Mouse (Mus musculus): ENCODE measurements around the gene BC051665.

BC051665 gene

DNA sequence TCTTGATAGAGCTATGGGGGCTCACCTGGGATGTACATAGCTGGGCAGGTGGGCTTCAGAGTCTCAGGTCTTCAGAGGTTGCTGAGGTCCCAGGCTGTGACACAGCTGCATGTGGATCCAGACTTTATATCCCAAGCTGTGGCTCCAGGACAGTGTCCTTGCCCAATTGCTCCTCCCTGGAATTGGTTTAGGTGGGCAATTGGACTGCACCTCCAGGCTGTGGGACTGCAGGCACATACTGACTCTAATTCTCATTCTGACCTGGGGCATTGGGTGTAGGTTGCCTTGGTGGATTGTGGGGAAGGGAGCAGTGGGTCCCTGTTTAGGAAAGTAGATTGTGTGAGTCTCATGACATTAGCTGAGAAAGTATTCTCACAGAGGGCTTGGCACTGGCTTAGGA is at the start of gene BC051665:
Gene BC051665, minus strand, starts transcription at position 101 of the 400 bp plus-strand sequence.
- no peak for DNase-seq

DNA sequence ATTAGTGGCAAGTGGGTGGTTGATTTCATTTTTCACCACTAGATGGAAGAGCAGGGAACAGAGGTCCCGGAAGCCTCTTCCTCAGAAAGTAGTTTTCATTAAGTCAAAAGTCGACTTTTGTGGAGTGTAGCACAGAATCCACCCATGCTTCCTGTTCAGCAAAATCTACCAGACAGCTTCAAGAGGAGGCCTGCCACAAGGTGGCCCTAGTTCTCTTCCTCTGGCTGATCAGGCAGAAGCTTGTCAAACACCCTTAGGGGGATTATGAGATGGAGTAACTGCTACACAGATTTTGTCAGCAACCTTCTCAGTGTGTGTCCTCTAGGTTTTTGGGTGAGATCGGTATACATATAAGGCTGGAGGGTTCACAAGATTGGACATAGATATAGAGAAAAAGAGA is 39.9 kb upstream of the BC051665 start:
- peak; percentile 17 to 40 for DNase-seq

DNA sequence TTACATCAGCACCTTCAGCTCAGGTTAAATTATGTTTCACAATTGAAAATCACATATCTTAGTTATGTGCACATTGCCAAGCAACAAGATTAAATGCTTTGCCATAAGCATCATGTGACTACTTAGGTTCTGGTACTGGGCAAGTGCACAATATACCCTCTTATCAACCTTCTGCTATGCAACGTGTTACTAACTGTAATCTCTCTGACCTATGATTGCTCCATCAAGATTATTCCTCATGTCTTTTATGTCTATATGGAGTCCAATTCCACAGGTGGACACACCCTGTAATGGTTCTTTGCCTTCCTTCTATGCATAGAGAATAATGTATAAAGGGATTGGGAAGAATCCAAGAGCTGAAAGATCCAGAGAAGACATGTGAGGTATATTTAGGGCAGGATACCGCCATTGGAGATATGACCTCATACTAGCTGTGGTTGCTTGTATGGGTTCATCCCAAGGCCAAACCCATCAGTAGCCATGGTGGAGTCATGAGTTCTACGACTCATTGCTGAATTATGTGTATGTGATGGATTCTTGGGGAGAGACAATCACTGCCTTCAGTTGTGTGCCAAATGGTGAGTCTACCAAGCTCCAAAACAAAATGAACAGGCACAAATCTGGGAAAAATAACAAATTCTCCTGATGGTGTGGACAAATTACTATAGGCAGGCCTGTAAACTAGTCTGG is 34.5 kb upstream of the BC051665 start:
- no peak for DNase-seq

DNA sequence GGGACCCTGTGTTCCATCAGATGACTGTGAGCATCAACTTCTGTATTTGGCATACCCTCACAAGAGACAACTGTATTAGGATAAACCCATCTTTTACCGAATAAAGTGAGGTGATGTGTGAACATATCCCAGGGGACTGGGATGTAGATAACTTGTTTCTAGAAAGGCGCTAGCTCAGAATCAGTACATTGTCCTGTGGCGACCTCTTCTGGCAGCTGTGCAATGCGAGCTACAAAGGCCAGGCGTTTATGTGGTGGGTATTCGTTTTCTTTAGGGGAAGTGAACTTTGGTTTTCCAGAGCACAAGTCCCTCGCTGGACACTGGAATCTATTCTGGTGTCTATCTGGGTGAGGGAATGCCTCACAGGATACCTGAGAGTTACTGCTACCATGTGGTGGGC is 33.3 kb upstream of the BC051665 start:
- DNase-seq: peak; percentile 24 to 78

DNA sequence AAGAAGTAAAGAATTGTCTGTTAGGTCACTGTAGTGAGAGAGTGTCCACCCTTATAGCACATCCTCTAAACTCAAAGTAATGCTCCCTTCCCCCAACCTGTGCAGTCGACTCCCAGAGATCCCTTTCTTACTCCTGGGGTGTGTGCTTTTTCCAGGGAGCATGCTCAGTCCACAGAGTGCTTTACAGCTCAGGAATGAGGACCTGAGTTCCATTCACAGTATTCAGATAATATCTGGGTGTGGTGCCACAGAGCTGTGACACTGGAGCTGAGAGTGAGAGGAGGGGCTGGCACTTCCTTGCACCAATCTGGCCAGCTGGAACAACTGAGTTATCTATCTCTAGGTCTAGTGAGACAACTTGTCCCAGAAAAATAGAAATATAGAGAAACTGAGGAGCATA is 27.6 kb upstream of the BC051665 start:
- peak in 1 of 2 experiments; percentile 3 for DNase-seq

DNA sequence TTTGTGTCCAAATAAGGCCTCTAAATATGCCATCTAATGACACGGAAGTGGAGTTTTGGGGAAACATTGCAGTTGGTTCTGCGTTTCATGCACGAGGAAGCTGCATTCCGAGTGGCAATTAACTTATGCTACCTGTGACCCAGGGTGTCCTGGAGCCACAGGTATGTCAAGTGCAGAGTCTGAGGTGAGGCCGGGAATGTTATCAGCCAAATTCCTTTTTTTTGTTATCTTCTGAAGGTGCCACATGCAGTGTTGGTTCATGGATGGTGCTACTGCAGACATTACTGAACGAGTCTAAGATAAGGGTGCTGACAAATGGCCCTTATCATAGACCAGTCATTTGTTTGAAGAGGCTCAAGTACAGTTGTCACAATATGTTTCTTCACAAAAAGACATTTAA is 26.6 kb upstream of the BC051665 start:
- no peak for DNase-seq

DNA sequence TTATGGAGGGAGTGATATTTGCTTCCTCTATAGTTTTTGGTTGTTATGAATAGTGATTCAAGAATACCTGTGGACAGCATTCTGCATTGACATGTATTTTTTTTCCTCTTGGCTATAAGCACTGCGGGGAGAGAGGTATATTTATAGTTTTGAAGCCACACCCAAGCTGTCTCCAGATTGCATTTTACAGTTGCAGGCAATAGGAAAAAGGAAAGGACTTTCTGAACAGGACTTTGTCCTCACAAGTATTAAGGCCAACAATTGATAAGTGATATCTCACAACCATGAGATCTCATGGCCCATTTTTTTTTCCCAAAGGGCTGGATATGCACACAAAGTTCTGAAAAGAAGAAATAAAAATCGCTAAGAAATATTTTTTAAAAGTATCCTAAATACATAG is 23.5 kb upstream of the BC051665 start:
- DNase-seq: no peak

DNA sequence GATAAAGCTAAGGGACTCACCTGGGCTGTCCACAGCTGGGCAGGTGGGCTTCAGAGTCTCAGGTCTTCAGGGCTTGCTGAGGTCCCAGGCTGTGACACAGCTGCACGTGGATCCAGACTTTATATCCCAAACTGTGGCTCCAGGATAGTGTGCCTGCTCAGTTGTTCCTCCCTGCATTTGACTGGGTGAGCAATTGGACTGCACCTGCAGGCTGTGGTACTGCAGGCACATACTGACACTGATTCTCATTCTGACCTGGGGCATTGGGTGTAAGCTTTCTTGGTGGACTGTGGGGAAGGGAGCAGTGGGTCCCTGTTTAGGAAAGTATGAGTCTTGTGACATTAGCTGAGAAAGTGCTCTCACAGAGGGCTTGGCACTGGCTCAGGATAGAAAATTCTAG is 16.6 kb upstream of the BC051665 start, which contains the start of gene Ctsll3:
Gene Ctsll3, minus strand, starts transcription at position 101 of the 400 bp plus-strand sequence.
- DNase-seq: no peak

DNA sequence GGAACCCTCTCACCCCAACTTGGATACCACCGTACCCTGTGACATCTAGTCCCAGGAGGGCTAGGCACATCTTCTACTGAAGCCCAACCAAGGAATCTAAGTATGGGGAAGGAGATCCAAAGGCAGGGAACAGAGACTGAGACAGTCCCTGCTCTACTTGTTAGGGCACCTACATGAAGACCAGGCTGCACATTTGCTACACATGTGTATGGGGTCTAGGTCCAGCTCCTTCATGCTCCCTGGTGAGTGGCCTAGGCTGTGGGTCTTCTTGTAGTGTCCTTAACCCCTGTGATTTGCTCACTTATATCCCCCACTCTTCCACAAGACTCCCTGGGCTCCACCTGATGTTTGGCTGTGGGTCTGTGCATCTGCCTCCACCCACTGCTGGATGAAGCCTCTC is 3.3 kb upstream of the BC051665 start:
- no peak for DNase-seq

DNA sequence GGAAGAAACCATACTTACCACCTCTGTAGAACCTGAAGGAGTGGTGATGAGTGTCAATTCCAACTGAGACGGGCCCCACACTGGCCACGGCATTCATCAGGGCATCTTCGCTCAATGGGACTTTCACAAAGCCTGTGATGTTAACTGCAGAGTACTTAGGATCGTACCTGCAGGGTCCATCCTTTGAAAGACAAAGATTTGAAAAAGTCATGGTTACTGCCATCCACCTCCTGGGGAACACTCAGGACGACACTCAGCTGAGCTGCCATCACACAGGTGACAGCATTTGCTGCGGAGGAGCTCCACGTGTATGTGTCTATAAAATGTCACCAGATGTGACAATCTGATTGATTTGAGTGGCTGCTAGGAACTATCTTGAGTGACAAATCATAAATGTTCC is 2.9 kb downstream of the BC051665 start:
- no peak for DNase-seq

DNA sequence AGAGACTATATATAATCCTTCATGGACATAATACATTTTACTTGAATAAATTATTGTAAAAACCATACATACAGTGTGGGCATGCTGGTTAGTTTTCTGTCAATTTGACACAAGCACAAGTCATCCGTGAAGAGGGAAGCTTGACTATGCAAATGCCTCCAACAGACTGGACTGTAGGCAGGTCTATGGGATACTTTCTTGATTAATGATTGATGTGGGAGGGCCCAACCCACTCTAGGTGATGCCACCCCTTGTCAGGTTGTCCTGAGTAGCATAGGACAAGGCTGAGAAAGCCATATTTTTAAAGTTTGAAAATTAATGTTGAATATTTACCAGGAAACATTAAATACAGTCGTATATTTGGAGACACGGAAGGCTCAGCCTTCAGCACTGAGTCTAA is 5.6 kb downstream of the BC051665 start:
- DNase-seq: peak in 1 of 2 experiments; percentile 10

DNA sequence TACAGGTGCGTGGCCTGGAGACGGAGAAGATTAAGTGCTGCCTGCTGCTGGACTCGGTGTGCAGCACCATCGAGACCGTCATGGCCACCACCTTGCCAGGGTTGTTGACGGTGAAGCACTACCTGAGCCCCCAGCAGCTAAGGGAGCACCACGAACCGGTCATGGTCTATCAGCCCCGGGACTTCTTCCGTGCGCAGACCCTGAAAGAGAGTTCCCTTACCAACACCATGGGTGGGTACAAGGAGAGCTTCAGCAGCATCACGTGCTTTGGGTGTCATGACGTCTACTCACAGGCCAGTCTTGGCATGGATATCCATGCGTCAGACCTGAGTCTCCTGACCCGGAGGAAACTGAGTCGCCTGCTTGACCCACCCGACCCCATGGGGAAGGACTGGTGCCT is 25.0 kb downstream of the BC051665 start:
- DNase-seq: no peak

DNA sequence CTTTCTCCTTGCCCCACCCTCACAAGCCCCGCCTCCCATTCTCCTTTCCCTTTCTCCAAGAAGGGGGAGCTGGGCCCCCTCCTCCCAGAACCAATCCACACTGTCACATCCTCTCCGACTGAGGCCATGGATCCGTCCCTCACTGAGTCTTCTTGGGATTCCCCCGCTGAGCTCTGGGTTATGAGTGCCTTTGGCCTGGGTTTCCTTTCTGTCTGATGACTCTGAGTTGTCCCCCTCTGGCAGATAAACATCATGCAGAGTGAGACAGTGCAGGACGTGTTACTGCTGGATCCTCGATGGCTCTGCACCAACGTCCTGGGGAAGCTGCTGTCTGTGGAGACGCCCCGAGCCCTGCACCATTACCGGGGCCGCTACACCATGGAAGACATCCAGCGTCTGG is 25.8 kb downstream of the BC051665 start:
- no peak for DNase-seq

DNA sequence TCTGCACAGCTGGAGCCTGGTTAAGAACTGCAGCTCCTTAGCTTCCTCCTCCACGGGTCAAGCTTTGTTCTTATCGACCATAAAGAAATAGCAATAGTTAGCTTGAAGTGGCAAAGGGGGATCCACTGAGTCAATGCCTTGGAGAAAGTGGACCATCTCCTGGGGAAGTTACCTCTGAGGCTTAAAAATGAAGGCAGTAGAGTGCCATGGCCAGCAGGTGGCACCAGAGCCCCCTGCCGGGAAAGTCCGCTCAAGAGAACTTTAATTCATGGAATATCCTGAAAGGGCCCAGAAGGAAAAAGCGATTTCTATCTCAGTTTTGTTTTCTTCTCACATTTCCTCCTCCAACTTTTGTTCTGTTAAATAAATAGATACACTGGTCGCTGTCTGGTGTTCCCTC is 27.0 kb downstream of the BC051665 start:
- DNase-seq: peak; percentile 47 to 78

DNA sequence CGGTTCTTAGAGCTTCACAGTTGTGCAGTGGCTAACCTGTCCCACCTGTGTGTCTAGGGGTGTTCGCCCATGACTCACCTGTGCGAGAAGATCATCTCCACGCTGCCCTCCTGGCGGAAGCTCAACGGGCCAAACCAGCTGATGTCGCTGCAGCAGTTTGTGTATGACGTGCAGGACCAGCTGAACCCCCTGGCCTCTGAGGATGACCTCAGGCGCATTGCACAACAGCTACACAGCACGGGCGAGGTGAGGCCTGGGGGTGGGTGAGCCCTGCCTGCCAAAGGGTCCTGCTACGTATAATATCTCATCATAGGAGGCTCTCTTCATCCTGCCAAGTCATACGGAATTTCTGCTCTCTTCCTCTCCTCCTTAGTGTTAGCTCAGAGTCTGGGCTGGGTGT is 28.9 kb downstream of the BC051665 start:
- DNase-seq: no peak

DNA sequence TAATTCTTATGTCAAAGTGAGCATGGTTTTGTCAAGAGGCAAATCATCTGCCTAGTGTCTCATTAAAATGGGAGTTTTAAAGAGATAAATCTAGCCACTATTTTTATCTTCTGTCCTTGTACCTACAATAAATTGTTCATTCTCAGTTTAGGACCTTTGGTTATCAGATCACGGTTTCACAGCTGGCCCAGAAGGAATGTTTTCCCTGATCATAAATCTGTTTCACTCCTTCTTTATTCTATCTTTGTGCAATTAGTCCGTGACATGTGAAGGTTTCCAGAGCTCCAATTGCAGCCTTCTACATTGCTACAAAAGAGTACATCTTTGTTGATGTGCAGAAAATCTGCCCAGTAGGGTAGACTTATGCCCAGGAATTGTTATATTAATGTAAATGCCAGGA is 30.9 kb downstream of the BC051665 start:
- DNase-seq: no peak

DNA sequence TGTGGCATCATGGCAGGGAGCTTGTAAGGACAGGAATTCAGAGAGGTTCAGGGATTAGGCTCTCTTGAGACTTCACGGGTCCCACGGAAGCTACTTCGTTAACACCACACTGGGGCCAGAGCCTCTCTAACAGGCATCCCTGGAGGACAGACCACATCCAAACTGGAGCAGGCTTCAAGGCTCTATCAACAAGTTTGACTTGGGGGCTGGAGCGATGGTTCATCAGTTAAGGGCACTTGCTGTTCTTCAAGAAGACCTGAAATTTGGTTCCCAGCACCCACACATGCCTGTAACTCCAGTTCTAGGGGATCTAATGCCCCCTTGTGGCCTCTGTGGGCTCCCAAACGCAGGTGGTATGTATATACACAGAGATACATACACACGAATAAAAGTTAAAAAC is 32.9 kb downstream of the BC051665 start:
- no peak for DNase-seq

DNA sequence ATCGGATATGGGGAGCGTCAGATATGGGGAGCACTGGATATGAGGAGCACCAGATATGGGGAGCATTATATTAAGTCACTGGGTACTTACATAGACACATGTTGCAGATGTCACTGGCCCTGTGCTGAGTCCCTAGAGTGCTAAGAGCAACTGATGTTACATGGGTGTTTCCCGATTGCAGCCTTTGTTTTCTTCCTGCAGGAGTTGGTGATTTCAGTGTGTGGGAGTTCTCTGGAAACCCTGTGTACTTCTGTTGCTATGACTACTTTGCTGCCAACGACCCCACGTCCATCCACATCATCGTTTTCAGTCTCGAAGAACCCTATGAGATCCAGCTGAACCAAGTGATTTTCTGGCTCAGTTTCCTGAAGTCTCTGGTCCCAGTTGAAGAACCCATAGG is 35.2 kb downstream of the BC051665 start:
- DNase-seq: no peak

DNA sequence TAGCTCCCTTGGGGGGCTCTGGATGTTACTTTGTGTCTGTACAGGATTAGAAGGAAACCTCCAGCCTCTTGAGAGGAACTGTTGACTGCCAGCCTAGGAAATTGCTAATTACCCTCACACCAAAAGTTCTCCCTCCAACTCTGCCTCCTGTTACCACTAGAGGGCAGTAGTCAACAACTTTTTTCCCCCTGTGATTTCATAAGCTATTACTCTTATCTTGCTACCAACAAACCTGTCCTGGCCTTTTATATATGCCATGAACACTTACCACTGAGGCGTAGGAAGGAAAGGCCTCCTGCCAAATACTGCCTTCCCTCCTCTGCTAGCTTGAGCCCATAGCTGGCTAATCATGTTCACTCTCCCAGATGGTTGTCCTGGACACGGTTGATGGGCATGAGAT is 37.6 kb downstream of the BC051665 start:
- DNase-seq: no peak

DNA sequence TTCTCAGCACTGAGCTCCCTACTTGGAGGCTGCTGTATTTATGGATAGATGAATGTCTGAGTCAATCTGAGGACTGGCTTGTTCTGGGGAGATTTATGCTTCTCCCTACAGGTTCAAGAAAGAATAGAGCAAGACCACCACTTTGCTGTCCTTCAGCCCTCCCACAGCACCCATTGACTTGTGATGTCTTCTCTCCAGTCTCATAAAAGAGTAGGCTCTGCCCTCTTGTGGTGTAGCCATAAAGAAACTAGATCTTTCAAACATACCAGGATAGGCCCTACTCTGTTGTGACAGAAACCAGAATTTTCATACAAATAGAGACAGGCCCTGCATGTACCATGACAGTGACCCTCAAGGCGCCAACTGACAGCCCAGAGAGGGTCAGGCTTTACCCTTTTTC is 39.0 kb downstream of the BC051665 start:
- no peak for DNase-seq

DNA sequence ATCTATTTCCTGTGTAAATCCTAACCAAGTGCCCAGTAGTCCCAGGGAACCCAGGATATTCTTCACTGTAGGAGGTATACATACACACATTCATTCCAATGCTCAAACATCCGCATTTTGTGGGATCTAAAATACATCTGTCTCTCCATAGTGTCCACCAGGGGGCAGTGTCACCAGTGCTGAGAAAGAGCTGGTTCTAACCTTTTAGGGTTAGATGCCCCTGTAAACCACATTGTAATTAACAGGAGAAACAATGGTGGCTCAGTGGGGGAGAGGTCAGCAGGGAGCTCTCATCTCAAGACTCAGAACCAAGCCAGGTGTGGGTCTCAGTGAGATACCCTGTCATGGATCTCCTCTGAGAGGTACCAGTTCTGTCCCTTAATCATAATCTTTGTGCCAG is 39.9 kb downstream of the BC051665 start:
- DNase-seq: peak; percentile 33 to 65

DNA sequence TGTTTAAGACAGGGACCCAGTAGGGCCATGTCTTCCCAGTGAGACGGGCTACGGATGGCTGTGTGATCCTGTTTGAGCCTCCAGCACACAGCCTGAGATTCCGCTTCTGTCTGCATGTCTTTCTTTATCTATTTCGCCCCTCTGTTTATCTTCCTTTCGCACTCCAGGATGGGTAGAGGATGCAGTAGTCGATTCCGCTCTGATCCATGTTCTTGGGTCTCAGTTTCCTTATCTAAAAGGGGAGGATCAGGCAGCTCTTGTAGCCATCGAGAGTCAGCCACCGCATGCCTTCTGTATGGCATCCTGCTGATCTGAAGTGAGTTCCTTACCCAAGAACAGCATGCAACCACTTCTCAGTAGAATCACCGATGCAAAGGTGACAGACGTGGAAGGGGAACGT is 40.8 kb downstream of the BC051665 start:
- no peak for DNase-seq

DNA sequence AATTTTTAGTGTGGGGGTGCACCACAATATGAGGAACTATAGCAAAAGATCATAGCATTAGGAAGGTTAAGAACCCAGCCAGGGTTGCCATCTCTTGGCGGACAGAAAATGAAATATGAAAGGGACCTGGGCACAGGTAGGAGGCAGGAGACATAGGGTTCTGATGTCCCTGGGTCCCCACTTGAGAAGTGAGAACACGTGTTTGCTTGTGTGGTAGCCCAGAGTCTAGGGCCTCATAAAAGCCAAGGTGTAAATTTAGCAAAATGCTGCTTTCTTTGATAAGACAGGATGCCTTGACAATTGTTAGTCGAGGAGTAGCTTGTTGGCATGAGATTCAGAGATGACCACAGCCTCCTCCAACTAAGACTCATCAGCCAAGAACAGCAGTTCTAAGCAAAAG is 41.4 kb downstream of the BC051665 start:
- DNase-seq: no peak

DNA sequence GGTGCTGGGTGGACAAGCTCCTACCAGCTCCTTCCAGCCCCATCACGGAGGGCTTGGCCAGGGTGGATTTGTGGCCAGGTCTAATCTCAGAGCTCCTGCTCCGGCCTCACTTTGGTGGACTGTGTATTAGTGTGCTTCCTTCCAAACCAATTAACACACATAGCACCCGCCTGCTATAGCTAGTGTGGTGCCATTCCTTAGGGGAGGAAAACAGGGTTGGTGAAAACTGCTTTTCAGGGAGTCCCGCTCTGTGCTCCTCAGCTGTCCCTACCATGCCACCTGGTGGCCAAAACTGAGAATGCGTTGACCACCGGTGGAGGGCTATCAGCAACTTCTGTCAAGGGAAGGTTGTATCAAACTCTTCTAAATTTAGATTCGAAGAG is 42.1 kb downstream of the BC051665 start:
- peak; percentile 77 to 94 for DNase-seq

DNA sequence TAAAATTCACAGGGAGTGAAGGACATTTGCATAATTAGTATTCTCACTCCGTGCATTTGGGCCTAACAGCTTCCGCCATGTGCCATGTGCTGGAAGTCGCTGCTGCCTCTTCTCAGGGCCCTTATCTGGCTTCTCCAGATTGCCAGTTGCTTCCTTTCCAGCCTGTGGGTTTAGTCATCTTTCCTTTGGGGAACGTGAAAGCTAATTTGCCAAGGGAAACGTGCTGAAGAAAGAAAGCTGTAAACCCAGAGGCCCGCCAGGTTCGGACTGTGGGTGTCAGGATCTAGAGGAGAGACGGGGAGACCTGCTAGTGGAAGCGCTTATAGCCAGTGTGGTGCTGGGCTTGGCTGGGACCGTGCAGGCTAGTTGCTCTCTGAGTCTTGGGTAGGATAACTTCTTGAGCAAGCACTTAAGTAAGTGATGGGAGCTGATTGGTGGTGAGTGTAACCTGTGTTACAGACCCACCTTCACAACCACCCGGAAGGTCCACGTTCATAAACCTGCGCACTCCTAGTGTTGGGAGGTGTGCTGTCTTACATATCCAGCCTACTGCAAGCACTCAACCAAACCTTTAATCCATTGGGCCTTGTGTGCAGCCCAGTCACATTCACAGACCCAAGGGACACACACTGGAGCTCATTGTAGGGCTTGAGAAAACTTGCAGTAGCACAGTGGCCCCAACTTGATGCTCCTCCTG is 42.6 kb downstream of the BC051665 start:
- DNase-seq: no peak
